Mouse (Mus musculus): ENCODE data around the gene Lrrc27. TPM values are rescaled to one million over a fixed set of nuclear protein-coding genes. Genes with fewer than 3 reads are reported as not detected.

Lrrc27 gene
- polyA plus RNA-seq, 1 experiment from 2014 or later = 2.5 TPM

- Histone ChIP-seq H3K36me3 (ENCODE audit: control insufficient read depth, insufficient read depth) (no peaks in the 10 kb centered on the region), H3K27me3 (replicated peaks; ENCODE audit: control insufficient read depth, insufficient read depth, low read length) (no peaks in the 10 kb centered on the region), H3K27ac (ENCODE audit: low read depth, low read length) (no peak overlapping the region), H3K9me3 (ENCODE audit: control insufficient read depth) (no peaks in the 10 kb centered on the region), H3K4me3 (ENCODE audit: low read depth, low read length) (no peak overlapping the region), H3K4me2 (replicated peaks; ENCODE audit: low read depth) (no peak overlapping the region), H3K4me1 (replicated peaks; ENCODE audit: control insufficient read depth, insufficient read depth, low read length) (0 out of 2 replicates have a peak, but pooled peaks cover 4% of the 10 kb centered on the region), H3K9ac (ENCODE audit: low read depth, low read length) (no peak overlapping the region)
- 77% methylated on average over 7 of the region's 7 CpGs for WGBS
- no peak for TF ChIP-seq CTCF (IDR thresholded peaks at IDR 0.05; ENCODE audit: low read depth)
- no peak for ATAC-seq
These were observed 75.8 kb downstream of the Lrrc27 start for GRCm38 (mm10) chr7:139288540-139288939.

Other genes with a start within 250 kb of the Lrrc27 start
- gene Dpysl4, start 127.0 kb upstream of the Lrrc27 start, polyA plus RNA-seq (2015; fragmentation: Nextera tagmentation; extraction: Ambion mirVana) = 4.5 and 4.7 TPM in 2 replicates
- 0.07 and 0.10 TPM in 2 replicates for gene Stk32c, start 319 bp downstream of the Lrrc27 start, polyA plus RNA-seq (2015; fragmentation: Nextera tagmentation; extraction: Ambion mirVana)
- gene Pwwp2b, start 35.5 kb downstream of the Lrrc27 start, polyA plus RNA-seq (2015; fragmentation: Nextera tagmentation; extraction: Ambion mirVana) = 12.9 and 16.6 TPM in 2 replicates
- 29.1 and 32.9 TPM in 2 replicates for gene Inpp5a, start 176.1 kb downstream of the Lrrc27 start, polyA plus RNA-seq (2015; fragmentation: Nextera tagmentation; extraction: Ambion mirVana)

All from intestine, postnatal 0 days (tissue).